Mouse (Mus musculus) cerebellum, adult (tissue): ENCODE measurements at regions not wholly inside any gene's neighbourhood (a gene's known extent, or its start where the extent isn't known, plus 50 kb on each side); places are given as distances from the start of the nearest gene placed in this dataset.

Source experiments
- ATAC-seq: cut with Nextera tagmentation; 2 replicates; pipeline ENCODE4 v1.9.2; 2017; ENCODE audit warnings: mild to moderate bottlenecking, moderate library complexity, mixed read lengths; ENCODE audit not compliant: insufficient number of reproducible peaks, low FRiP score, low TSS enrichment

DNA sequence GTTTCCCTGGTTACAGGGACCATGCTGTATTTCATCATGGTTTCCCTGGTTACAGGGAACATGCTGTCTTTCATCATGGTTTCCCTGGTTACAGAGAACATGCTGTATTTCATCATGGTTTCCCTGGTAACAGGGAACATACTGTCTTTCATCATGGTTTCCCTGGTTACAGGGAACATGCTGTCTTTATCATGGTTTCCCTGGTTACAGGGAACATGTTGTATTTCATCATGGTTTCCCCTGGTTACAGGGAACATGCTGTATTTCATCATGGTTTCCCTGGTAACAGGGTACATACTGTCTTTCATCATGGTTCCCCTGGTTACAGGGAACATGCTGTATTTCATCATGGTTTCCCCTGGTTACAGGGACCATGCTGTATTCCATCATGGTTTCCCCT lies 1579.5 kb downstream of the 4930444P10Rik start:
- ATAC-seq, result no peak

DNA sequence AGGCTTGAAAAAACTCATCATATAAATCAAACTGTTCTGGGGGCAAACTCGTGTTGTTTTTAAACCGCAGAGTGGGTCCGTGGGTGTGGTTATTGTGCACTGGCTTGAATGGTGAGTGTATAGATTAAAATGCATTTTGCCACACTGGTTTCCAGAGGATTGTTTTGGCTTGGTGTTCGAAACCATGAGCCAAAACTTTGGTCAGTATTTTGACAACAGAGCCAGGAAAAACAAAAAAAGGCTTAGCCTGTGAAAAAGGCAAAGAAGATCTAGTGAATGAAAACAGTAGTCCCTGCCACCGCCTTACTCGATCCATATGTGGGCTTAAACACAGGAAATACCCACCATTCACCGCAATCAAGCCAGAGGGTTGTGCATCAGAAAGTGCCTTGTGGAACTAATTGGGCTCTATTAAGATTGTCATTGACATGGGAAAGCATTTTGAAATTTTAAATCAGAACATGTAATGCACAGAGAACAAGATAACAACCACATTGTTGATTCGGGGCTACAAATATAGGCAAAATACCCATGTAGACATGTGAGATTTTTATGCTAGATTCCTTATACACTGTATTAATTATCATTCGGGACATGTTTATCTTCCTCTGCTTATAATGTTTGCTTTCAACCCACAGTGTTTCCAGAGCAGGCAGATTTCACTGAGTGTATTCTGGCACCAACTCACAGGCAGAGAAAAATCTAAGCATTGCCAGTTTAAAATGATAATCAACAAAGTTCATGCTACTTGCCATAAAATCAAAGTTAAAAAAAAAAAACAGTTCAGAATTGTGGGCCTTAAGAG lies 1580.4 kb downstream of the 4930444P10Rik start:
- ATAC-seq, result no peak

DNA sequence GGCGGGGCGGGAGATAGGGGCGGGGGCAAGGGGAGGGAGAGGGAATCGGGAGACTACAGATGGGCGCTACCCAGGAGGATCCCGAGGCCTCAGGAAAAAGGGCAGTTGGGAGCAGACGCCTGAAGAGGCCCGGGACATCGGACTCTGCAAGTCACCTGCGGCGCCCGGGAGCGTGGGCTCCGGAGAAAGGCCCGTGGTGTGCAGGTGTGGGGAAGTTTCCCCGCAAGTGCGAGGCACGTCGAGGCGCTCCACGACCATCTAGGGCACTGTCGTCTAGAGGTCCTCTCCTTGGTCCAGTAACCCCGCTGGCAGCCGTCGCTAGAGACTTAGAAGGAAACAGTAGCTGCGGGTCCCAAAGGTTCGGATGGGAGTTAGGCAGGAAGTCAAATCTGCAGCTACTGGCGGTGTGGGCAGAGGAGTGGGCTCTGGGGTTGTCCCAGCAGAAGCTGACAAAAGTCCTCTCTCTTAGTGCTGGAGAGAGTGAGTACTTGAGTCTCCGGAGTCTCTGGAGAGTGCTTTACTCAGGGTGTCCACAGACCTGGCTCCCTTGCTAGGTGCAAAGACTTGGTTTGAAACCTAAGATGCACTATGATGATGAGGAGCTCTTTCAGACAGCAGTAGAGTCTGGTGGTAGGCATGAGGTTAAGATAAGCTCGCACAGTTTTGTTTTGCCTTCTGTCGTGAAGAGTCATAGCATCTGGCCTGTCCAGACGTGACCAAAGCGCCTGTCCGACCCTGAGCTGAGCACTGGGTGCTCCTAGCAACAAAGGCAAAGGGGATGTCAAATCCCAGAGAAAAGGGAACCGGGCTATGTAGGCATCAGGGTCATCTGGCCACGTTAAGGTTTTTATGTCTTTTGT lies 1586.1 kb downstream of the 4930444P10Rik start:
- no peak for ATAC-seq

DNA sequence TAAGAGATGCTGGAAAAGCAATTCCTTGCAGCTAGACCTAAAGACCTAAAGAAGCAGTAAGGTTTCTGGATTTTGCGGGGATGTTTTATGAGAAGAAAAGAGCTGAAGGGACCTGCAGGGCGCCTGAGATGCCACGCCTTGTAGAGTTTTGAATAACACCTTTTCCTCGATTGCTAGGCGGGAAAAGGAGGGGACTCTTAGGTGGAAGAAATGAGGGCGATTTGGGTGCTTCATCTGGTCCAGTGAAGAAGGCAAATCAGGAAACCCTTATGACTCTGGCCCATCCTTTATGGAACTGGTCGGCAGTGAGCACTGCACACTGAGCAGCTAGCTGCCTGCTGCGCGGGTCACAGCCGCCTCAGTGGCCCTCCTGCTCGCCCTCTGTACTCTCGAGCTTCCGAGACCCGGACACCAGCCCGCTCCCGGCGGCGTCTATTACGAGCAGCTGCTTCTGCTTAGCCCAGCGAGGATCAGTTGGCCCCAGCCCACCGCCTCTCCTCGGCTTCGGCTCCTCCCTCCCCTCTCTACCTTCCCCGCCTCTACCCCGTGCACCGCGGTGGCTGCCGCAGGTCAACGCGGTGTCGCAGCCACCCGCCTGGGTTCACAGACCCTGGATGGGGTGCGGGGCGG lies 1586.8 kb downstream of the 4930444P10Rik start:
- peak; percentile 26; the same call in 1 of the 2 replicates for ATAC-seq

DNA sequence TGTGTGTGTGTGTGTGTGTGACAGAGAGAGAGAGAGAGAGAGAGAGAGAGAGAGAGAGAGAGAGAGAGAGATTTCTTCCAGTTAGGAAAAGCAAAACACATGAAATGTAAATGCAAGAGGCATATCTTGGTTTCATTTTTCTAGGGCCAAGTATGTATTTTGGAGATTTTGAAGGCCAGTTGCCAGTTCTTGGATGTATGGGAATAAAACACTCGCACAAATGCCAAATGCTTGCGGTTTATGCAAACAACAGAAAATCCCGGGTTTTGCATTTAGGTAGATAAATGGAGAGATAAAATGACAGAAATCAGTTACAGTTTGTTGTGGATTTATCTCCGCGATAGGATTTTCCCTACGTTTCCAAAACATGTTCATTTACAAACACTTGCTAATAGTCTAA lies 1587.4 kb downstream of the 4930444P10Rik start:
- ATAC-seq, result no peak

DNA sequence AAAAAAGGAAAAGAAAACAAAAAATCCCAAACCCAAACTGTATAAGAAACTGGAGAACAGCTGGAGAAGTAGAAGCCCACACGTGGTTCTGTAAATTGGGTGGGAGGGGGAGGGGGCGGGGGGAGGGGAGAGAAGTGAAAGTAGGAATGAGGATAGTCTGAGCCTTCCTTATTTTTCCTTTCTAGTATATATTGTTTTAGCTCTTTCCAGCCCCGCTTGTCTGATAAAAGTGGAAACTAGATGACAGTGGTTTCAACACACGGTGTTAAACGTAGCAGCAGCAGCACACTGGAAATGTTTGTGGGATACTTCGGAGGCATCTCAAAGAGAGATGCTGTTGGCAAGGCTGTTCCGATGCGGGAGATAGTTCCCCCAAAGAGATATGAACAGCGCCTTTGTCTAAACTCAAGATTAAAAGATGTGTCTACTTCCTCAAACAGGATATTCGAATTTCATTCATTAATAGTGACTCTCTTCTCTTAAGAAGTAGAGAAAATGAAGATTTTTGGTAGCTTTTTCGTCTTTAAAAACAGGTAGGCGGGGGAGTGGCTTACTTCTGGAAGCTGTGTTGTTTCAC lies 1588.3 kb downstream of the 4930444P10Rik start:
- no peak for ATAC-seq

DNA sequence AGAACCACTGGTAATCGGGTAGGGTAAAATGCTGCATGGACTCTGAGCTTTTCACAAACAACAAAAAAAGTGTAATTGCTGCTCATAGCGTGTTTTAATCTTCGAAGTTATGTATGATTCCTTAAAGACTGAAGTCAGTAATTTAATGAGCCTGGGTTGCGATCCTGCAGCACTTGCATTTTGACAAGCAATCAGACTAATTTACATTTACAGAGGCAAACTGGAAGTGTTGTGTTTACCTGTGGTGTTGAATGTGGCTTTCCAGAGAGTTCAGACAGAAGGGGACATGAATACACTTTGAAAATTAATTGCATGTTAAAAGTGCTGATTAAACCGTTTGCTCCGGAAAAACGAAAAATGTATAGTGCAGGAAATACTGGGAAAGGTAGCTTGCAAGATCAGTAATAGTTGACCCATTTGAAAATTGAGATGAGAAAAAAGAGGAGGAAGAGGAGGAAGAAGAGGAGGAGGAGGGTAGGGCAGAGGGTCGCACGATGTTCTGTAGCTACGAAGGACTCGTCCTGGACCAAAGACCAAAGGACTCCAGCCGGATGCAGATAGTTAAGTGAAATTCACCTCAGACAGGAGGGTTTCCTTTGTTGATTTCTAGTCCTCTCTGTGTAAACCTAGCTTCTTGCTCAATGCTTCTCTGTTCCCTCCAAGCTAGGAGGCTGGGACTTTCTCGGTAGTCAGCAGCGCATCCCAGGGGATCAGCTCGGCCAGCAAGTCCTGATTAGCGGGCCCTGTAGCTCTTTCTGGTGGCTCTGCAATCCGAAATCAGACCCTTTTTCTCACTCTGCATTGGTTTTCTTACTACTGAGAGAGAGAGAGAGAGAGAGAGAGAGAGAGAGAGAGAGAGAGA lies 1589.0 kb downstream of the 4930444P10Rik start:
- no peak for ATAC-seq

DNA sequence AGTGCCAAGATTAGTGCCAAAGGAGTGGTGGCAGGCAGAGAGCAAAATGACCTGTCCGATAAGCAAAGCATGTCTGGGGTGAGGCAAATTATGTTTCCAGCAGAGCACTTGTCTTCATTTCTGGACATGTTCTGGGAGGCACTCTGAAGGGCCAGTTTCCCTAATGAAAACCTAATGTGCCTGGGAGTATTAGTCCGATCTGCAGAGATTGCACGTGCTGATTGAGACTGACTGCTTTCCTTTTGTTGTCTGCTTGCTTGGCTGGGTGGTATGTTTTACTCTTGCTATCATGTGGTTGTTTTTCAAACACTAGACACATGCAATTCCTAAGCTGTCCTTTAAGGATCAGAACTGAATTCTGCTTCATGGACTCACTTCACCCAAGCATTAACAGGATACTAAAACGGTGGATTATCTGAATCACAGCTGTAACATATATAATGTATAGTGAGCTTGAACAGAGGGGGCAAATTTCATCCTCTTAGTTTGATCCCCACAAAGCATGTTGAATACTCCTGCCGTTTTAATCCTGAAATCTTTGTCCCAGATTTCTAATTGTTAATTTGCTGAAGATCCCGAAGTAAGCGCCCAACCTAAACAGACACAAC lies 1589.8 kb downstream of the 4930444P10Rik start:
- no peak for ATAC-seq

DNA sequence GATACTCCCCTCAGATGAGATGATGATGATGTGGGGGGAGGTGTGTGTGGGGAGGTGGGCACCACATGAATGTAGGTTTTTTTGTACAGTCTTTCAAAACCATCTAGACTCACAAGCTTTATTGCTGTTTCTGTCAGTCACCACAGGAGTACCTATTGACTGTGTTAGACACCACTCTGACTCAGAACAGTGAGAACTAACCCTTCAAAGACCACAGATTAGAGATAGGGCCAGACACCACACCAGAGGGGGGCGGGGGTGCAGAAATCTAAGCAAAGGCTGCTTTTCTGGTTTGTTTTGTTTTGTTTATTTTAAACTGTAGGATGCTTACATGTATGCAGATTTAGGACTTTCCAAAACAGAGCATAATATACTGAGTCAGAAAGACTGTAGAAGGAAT lies 1594.0 kb downstream of the 4930444P10Rik start:
- ATAC-seq, result no peak

DNA sequence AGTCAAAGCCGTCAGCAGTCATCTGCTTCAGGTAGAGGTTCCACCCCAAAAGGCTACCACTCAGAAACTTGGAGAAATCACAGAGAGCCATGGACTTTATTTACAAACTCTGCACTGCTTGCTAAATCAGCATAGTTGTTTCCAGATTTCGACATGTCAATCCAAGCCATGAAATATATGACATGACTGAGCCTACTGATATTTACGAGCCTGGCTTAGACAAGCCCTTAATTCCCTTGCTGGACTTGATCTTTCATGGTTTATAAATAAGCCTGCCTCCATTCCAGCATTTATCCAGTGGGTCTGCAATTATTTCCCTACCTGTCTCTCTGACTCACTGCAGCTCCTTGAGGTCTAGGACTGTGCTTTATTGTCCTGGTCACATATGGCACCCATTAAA lies 1603.1 kb downstream of the 4930444P10Rik start:
- ATAC-seq, result no peak

DNA sequence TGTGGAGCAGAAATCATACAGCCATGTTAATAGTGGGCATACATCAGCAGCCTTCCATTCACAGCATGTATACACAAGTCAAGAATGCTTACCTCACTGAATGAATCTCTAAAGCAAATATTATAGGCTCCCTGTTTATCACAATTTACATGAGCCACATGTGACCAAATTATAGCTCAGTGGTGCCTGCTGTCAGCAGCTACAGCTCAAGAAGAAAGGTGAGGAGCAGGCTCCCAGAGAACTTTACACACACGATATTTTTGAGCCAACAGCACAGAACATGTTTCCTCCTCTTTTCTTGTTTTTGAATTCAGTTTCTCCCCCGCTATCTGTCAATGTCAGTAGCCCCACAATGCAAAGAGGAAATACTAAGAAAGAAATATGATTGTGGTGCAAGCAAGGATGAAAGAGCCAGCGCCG lies 1605.4 kb downstream of the 4930444P10Rik start:
- ATAC-seq, result no peak

DNA sequence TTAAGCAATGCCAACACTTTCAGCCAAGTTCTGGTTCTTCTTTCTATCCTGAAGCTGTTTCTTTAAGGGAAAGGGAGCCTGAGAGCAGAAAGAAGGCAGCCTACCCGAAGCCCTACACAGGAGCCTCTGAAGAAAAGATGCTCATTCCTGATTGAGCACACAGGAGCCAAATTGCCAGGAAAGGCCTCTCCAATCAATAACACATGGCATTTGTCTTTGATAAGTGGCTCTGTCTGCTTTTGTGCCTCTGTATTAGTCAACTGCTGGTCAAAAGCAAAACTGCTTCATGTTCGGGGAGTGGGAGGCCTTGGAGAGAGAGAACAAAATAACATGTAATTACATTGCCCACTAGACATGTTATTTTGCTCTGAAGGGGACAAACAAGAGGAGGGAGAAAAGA lies 1607.4 kb downstream of the 4930444P10Rik start:
- no peak for ATAC-seq

DNA sequence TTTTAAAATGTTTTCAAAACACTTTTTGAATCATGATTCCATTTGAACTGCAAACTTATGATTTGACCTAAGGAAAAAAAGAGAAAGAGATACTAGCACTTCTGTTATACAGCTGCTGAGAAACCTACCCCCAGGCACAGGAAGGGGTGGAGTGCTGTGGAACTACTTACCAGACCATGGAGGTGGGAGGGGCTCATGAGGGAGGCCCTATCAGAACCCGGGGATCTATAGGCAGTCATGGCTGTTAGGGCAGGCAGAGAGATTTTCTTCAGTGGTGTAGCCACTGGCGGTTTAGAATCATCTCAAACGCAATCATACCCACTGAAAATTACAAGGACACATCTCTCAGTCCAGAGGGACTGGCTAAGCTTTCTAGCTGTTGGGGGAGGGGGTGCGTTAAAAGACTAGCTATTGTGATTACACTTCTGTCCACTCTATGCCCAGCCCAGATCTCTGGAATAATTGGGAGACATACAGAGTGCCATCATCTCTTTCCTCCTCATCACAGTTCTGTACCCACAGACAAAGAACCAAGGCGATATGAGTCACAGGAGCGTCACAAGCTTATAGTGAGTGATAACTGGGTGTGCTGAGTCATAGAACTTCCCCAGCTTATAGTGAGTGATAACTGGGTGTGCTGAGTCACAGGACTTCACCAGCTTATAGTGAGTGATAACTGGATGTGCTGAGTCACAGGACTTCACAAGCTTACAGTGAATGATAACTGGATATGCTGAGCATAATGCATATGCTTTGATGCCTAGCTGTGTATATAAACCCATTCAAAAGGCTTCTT lies 1608.8 kb downstream of the 4930444P10Rik start:
- no peak for ATAC-seq

DNA sequence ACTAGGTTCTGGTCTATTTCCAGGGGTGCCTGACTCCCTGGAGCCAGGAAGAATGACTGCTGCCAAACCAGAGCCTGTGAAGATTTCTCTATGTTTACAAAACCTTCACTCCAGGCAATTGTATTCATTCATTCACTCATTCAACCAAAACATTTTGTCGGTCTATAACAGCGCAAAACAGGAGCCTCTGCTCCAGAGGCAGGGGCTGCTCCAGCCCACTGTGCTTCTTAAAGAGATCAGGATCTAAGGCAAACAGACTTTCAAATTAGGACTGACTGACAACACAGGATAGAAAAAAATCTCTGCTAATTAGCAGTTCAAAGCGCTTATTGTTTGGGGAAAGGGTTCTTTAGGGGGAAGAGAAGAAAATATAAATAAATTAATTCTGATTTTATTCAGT lies 1620.8 kb downstream of the 4930444P10Rik start:
- no peak for ATAC-seq

DNA sequence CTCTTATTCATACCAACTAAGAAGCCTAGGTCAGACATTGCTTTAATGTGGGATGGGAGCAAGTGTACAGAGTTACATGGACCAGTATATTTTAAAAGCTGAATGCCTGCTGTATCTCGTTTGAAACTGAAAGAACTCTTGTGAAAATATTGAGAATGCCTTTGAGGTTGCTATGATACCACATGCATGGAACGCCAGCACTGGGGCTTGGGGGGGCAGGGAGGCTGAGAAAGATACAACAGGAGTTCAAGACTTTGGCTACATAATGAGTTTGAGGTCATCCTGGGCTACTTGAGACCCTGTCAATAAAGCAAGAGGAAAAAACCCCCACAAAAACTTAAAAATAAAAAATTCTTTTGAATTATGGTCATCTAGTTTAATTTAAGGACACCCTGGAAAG lies 1621.6 kb downstream of the 4930444P10Rik start:
- ATAC-seq, result no peak

DNA sequence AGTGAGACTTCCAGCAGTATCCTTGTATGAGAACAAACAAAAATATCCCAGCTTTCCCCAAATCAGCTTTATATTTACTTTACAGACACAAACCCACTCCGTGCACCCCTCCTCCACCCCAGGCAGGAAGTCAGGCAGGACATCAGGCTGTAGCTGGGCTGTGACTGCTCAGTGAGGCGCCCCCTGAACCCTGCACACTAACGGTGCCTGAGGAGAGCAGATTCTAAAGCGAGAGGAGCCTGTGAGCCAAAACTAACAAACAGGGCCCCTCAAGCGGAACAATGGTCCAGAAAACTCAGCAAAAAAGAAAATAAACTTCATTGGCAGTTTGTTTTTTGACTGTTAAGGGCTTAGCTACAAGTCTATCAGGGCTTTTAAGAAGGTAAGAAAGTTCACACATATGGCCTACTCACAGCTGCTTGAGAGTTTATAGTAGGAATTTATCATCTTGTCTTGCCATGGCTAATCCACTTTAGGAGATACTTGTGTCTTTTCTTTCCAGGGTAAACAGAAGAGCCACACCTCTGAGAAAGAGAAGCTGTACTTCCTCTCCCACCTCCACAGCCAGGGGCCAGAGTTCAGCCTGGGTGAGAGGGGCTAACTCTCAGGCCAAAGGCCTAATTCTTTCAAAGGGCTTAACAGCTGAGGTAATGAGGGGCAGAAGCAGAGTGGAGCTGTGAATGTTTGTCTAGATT lies 1628.2 kb downstream of the 4930444P10Rik start:
- ATAC-seq, result no peak

DNA sequence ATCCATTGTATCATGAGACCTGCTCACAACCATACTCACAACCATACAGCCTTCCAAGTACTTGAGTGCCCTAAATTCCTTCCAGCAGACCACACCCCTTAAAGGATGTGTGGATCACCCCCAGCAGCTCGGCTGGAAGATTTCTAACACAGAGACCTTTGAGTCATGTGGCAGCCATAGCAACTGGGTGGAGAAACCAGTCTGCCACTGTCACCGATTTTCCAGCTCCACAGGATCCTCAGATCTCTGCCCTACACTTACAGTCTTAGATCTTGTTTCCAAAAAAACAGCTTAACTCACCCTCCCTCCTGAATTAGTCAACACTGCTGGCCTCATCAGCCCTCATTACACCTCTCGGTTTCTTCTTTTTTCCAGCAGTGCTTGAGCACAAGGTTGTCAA lies 1630.6 kb downstream of the 4930444P10Rik start:
- no peak for ATAC-seq

DNA sequence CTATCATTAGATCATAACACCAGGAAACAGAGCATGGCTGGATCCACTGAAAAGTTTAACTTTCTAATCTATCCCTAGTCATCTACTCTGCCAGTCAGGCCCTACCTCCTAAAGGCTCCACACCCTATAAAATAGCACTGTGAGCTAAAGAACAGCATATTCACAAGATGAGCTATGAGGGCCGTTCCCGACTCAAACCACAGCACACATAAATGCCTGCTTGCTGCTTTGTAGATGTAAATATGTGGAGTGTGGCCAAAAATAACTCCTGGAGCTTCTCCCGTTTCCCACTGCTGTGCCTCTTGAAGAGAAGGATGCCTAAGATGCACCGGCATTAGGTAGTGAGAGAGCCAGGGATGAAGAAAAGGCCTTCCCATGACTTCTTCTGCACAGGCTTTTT lies 1632.3 kb downstream of the 4930444P10Rik start:
- ATAC-seq, result no peak
